In genomic region chr13:40729037-40729436, GRCm38 (mm10) we compare ENCODE assay signal across 10 mouse cellular contexts. TPM values are rescaled to one million over a fixed set of nuclear protein-coding genes. Genes with fewer than 3 reads are reported as not detected.
DNase-seq lines count a peak whose midpoint lies in the region; ATAC-seq and TF ChIP-seq lines count a peak whose summit lies in the region.
"Had no signal": no experiment of that assay in that cellular context is flagged by ENCODE, and none has a peak within 500 bp of the region (broad histone marks: within the 10 kb centered on the region; RNA-seq: fewer than 3 reads in every experiment).

No protein-coding gene starts in this region.

- H3K27me3 ChIP-seq in heart, embryonic 15.5 days: peaks cover 86% of the 10 kb centered on the region
- peaks cover 67% of the 10 kb centered on the region for H3K27me3 ChIP-seq in hindbrain, embryonic 12.5 days
- H3K27me3 ChIP-seq in midbrain, embryonic 15.5 days (replicated peaks): peaks cover 56% of the 10 kb centered on the region

- H3K4me3 ChIP-seq in heart, embryonic 15.5 days: peak overlapping the region; percentile 57; the same call in 1 of the 2 replicates
- H3K4me3 ChIP-seq in hindbrain, embryonic 12.5 days: peak overlapping the region; percentile 44
- H3K4me3 ChIP-seq in midbrain, embryonic 15.5 days: peak overlapping the region; percentile 43

- no peak overlapping the region for H3K9ac ChIP-seq in heart, embryonic 15.5 days
- peak overlapping the region; percentile 71 for H3K9ac ChIP-seq in hindbrain, embryonic 12.5 days
- H3K9ac ChIP-seq in midbrain, embryonic 15.5 days: peak overlapping the region; percentile 30; the same call in 1 of the 2 replicates
- H3K9ac ChIP-seq: heart, embryonic 12.5 days had no signal

- WGBS in heart, embryonic 15.5 days: 3% methylated on average over 13 of the region's 13 CpGs
- under 1% methylated on average over 13 of the region's 13 CpGs for WGBS in hindbrain, embryonic 12.5 days
- under 1% methylated on average over 13 of the region's 13 CpGs for WGBS in midbrain, embryonic 15.5 days

- H3K27ac ChIP-seq in heart, embryonic 15.5 days: no peak overlapping the region
- H3K27ac ChIP-seq in hindbrain, embryonic 12.5 days: peak overlapping the region; percentile 94
- peak overlapping the region; percentile 63 for H3K27ac ChIP-seq in midbrain, embryonic 15.5 days

- intact Hi-C loops in heart, postnatal 25 days (cut with DNase I): no loop called here
- intact Hi-C loops in left cerebral cortex, postnatal 25 days (cut with DNase I): no loop called here

- H3K4me2 ChIP-seq in heart, embryonic 15.5 days: no peak overlapping the region
- H3K4me2 ChIP-seq in hindbrain, embryonic 12.5 days (replicated peaks): peak overlapping the region; percentile 57
- H3K4me2 ChIP-seq in midbrain, embryonic 15.5 days: peak overlapping the region; percentile 54; the same call in 1 of the 2 replicates

- H3K36me3 ChIP-seq in heart, embryonic 15.5 days: no peaks in the 10 kb centered on the region
- H3K36me3 ChIP-seq in hindbrain, embryonic 12.5 days: no peaks in the 10 kb centered on the region
- H3K36me3 ChIP-seq in midbrain, embryonic 15.5 days (replicated peaks): no peaks in the 10 kb centered on the region
- H3K36me3 ChIP-seq: heart, embryonic 12.5 days had no signal

- no peak for ATAC-seq in heart, embryonic 15.5 days (replicated peaks; ENCODE audit: insufficient number of reproducible peaks, insufficient read depth, low FRiP score, low read depth)
- ATAC-seq in hindbrain, embryonic 12.5 days (ENCODE audit: low FRiP score): no peak
- ATAC-seq in midbrain, embryonic 15.5 days (replicated peaks): no peak

- H3K4me1 ChIP-seq in heart, embryonic 15.5 days (replicated peaks): peaks cover 38% of the 10 kb centered on the region
- peaks cover 10% of the 10 kb centered on the region for H3K4me1 ChIP-seq in hindbrain, embryonic 12.5 days
- H3K4me1 ChIP-seq in midbrain, embryonic 15.5 days: peaks cover 23% of the 10 kb centered on the region

- TF ChIP-seq CTCF in brain, embryonic 14.5 days (IDR thresholded peaks at IDR 0.05; ENCODE audit: borderline replicate concordance, extremely low read depth, insufficient read depth, insufficient read length): no peak

- H3K9me3 ChIP-seq in heart, embryonic 15.5 days (replicated peaks): no peaks in the 10 kb centered on the region
- no peaks in the 10 kb centered on the region for H3K9me3 ChIP-seq in hindbrain, embryonic 12.5 days (replicated peaks)
- no peaks in the 10 kb centered on the region for H3K9me3 ChIP-seq in midbrain, embryonic 15.5 days
- H3K9me3 ChIP-seq: heart, embryonic 12.5 days had no signal

- TF ChIP-seq POLR2A in brain, embryonic 14.5 days (IDR thresholded peaks at IDR 0.05; ENCODE audit: borderline replicate concordance, extremely low read depth, insufficient read depth, insufficient read length, poor library complexity, severe bottlenecking): no peak

- DNase-seq in heart, postnatal 25 days (ENCODE audit: low spot score): no peak
- DNase-seq in brain, embryonic 14.5 days (ENCODE audit: low read depth): peak; percentile 51
- no peak for DNase-seq in adrenal gland, adult 8-10 months
- DNase-seq in gastrocnemius, adult 8-10 months (ENCODE audit: low spot score in 2 of 2): no peak
- no peak for DNase-seq in left cerebral cortex, postnatal 25 days (ENCODE audit: low spot score in 2 of 2)
- DNase-seq: lung, postnatal 14 days had no signal

RNA-seq across cellular contexts. Expression of gene Tfap2a, which starts 9.1 kb away (rescaled TPM):
- 0.08 and 0.30 TPM in 2 replicates for polyA plus RNA-seq in heart, embryonic 15.5 days (2015; fragmentation: Nextera tagmentation; extraction: Ambion mirVana)
- under 1 TPM; 0.14 to 0.23 TPM for total RNA-seq in heart, postnatal 25 days (2021)
- 5.2 and 19.9 TPM in 2 replicates for polyA plus RNA-seq in brain, embryonic 14.5 days (2012; rRNA removed)
- polyA plus RNA-seq in hindbrain, embryonic 12.5 days (2016; fragmentation: Nextera tagmentation; extraction: Ambion mirVana): 20.5 and 21.1 TPM in 2 replicates
- 4.1 and 5.5 TPM in 2 replicates for polyA plus RNA-seq in midbrain, embryonic 15.5 days (2015; fragmentation: Nextera tagmentation; extraction: Ambion mirVana)
- total RNA-seq in adrenal gland, adult 8-10 months (2022): under 1 TPM; 0.14 to 0.41 (median 0.26) TPM
- total RNA-seq in gastrocnemius, adult 8-10 months (2022): under 1 TPM in 1 of 4 experiments, not detected in 3; 0.17 TPM
- under 1 TPM; 0.50 to 0.57 TPM for total RNA-seq in left cerebral cortex, postnatal 25 days (2021)
